Mouse (Mus musculus): ENCODE results near the gene Lrrc8d.

DNA sequence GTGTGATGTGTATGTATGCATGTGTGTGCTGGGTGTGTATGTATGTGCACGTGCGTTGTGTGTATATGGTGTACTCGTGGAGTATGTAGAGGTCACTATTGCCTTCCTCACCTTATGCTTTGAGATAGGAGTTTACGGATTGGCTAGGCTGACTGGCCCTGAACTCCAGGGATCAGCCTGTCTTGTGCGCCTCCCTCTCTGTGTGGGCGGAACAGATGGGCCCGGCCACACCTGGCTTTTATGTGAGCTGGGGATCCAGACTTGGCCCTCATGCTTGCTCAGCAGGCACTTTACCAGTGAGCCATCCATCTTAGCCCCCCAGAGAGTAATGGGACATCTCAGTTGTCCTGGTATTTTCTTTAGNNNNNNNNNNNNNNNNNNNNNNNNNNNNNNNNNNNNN, 10.7 kb downstream of the Lrrc8d start:
- TF ChIP-seq CTCF (IDR thresholded peaks at IDR 0.05; ENCODE audit: low read depth) = no peak
- no peak for TF ChIP-seq EP300 (IDR thresholded peaks at IDR 0.05; ENCODE audit: low read depth)

Data from liver, postnatal 0 days (tissue).